Mouse (Mus musculus): ENCODE results near the gene Sgtb. TPM values are rescaled to one million over a fixed set of nuclear protein-coding genes. Genes with fewer than 3 reads are reported as not detected.
A peak's percentile ranks its signal among the peaks of the same experiment; 100 is the strongest.

Gene Sgtb
- polyA plus RNA-seq, 1 experiment = 41.0 TPM

DNA sequence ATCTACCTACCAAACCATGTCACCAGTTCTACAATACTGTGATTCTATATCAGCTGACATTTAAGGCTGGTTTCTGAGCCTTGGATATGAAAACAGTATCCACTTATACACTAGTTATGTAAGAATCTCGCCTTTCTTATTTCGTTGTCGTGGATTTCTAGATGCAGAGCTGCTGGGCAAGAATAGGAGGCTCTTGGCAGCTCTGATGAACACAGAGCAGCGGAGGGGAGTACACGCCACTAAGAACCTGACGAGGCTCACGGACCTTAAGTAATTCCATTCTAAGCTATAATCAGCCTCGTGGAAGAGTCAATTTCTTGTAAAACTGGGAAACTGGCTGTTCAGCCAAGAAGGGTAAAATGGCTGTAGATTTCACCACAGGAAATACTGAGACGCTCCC lies 37.2 kb upstream of the Sgtb start:
- no peak overlapping the region for H3K27ac ChIP-seq (ENCODE audit: insufficient read depth, low read length)
- H3K27me3 ChIP-seq (ENCODE audit: control insufficient read depth, insufficient read depth, low read length) = no peaks in the 10 kb centered on the region
- TF ChIP-seq CTCF (IDR thresholded peaks at IDR 0.05; ENCODE audit: borderline replicate concordance, insufficient read depth, low read depth, low read length) = no peak
- no peak for TF ChIP-seq POLR2A (IDR thresholded peaks at IDR 0.05; ENCODE audit: borderline replicate concordance, insufficient read depth, low read length)
- no peak for DNase-seq
- H3K4me1 ChIP-seq (ENCODE audit: control insufficient read depth, insufficient read depth, low read length) = no peaks in the 10 kb centered on the region
- H3K4me3 ChIP-seq (replicated peaks; ENCODE audit: insufficient read depth, low read depth, low read length) = no peak overlapping the region
- WGBS = 90% methylated on average over 9 of the region's 9 CpGs

DNA sequence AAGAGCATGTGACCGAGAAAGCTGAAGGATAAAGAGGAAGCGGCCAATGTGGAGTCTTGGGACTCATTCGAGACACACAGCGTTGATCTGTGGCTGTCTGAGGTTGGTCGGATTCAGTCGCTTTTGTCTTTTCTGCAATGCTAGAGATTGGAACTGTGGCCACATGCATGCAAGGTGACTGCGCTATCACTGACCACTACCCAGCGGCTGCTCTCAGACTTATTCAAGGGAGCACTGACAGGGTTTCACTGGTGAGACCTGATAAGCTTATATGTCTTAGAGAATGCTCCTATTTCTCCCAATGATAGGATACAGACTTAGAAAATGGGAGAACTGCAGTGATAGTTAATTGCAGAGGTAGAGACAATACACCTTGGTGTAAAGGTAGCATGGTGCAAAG lies 35.3 kb upstream of the Sgtb start:
- 98% methylated on average over 8 of the region's 8 CpGs for WGBS
- H3K4me3 ChIP-seq (replicated peaks; ENCODE audit: insufficient read depth, low read depth, low read length) = no peak overlapping the region
- H3K27ac ChIP-seq (ENCODE audit: insufficient read depth, low read length) = no peak overlapping the region
- no peak for DNase-seq
- TF ChIP-seq POLR2A (IDR thresholded peaks at IDR 0.05; ENCODE audit: borderline replicate concordance, insufficient read depth, low read length) (no peak), CTCF (IDR thresholded peaks at IDR 0.05; ENCODE audit: borderline replicate concordance, insufficient read depth, low read depth, low read length) (no peak)
- no peaks in the 10 kb centered on the region for H3K4me1 ChIP-seq (ENCODE audit: control insufficient read depth, insufficient read depth, low read length)
- no peaks in the 10 kb centered on the region for H3K27me3 ChIP-seq (ENCODE audit: control insufficient read depth, insufficient read depth, low read length)

DNA sequence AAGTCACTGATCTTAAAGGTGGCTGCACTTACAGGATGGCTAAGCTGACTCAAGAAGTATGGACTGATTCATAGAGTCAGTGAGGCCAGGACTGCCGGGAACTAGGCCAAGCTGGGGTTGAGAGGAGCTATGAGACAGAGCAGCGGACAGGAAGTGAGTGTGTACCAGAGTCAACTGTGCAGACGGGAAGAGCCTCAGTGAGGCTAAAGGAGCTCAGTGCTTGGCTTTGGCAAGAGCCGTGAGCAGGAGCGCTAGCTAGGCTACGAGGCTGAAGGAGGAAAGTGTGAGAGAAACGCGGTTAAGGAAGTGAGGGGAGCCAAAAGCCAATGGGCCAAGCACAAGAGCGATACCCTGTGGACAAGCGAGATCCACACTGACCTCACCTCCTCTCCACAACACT lies 34.8 kb upstream of the Sgtb start:
- no peaks in the 10 kb centered on the region for H3K27me3 ChIP-seq (ENCODE audit: control insufficient read depth, insufficient read depth, low read length)
- no peak for DNase-seq
- H3K4me3 ChIP-seq (replicated peaks; ENCODE audit: insufficient read depth, low read depth, low read length) = no peak overlapping the region
- TF ChIP-seq CTCF (IDR thresholded peaks at IDR 0.05; ENCODE audit: borderline replicate concordance, insufficient read depth, low read depth, low read length) (no peak), POLR2A (IDR thresholded peaks at IDR 0.05; ENCODE audit: borderline replicate concordance, insufficient read depth, low read length) (no peak)
- H3K4me1 ChIP-seq (ENCODE audit: control insufficient read depth, insufficient read depth, low read length) = no peaks in the 10 kb centered on the region
- no peak overlapping the region for H3K27ac ChIP-seq (ENCODE audit: insufficient read depth, low read length)
- 82% methylated on average over 10 of the region's 10 CpGs for WGBS

DNA sequence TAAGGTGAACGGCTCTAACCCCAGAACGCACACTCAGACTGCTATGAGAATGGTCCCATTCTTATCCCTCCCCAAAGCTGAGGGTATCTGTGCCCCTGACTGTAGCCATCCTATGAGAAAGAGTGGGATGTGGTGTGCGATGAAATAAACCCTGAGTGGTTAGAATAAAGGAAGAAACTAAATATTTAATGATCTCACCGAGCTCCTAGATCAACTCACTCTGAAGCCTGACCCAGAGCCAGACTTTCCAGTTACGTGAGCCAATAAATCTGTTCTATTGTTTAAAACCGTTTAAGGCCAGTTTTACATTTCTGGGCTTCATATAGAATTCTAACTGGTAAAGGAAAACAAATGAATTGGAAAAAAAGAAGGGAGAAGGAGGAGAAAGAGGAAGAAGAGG lies 32.5 kb upstream of the Sgtb start:
- H3K27me3 ChIP-seq (ENCODE audit: control insufficient read depth, insufficient read depth, low read length) = no peaks in the 10 kb centered on the region
- DNase-seq = no peak
- TF ChIP-seq CTCF (IDR thresholded peaks at IDR 0.05; ENCODE audit: borderline replicate concordance, insufficient read depth, low read depth, low read length) (no peak), POLR2A (IDR thresholded peaks at IDR 0.05; ENCODE audit: borderline replicate concordance, insufficient read depth, low read length) (no peak)
- H3K4me1 ChIP-seq (ENCODE audit: control insufficient read depth, insufficient read depth, low read length) = no peaks in the 10 kb centered on the region
- WGBS = 73% methylated on average over 6 of the region's 6 CpGs
- no peak overlapping the region for H3K4me3 ChIP-seq (replicated peaks; ENCODE audit: insufficient read depth, low read depth, low read length)
- H3K27ac ChIP-seq (ENCODE audit: insufficient read depth, low read length) = no peak overlapping the region

DNA sequence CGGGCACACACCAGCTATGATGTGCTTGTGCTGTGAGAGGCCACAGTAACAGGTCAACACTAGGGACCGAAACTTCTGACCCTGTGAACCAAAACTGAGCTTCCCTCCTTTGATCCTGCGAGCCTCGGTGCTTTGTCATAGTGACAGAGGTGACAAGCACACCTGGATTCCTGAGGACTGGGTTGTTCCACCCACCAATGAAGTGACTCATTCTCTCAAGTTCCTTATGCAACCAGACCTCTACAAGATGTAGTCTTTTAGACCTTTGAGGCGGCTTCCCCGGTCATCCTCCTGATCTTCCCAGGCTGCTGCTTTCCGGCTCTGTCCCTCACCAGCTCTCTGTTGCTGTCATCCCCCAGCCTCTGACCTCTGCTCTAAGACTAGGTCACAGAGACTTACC lies 27.0 kb upstream of the Sgtb start:
- Histone ChIP-seq H3K4me1 (ENCODE audit: control insufficient read depth, insufficient read depth, low read length) (no peaks in the 10 kb centered on the region), H3K27ac (ENCODE audit: insufficient read depth, low read length) (no peak overlapping the region), H3K4me3 (replicated peaks; ENCODE audit: insufficient read depth, low read depth, low read length) (no peak overlapping the region), H3K27me3 (ENCODE audit: control insufficient read depth, insufficient read depth, low read length) (no peaks in the 10 kb centered on the region)
- TF ChIP-seq POLR2A (IDR thresholded peaks at IDR 0.05; ENCODE audit: borderline replicate concordance, insufficient read depth, low read length) (no peak), CTCF (IDR thresholded peaks at IDR 0.05; ENCODE audit: borderline replicate concordance, insufficient read depth, low read depth, low read length) (no peak)
- 96% methylated on average over 7 of the region's 7 CpGs for WGBS
- no peak for DNase-seq

DNA sequence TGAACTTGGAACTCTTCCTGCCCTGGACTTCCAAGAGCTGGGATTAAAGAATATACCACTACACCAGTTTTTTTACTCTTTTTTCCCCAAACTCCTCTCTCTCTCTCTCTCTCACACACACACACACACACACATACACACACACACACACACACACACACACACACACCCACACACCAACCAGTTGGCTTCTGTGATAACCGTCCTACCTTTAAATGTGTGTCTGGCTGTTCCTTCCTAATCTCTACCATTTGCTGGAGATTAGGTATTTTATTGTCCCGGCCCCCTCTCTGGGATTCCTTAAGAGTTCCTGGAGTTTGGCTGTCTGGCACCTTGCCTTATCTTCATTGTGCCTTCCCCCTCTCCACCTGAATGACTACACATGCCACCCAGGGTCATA lies 24.9 kb upstream of the Sgtb start:
- TF ChIP-seq POLR2A (IDR thresholded peaks at IDR 0.05; ENCODE audit: borderline replicate concordance, insufficient read depth, low read length) (no peak), CTCF (IDR thresholded peaks at IDR 0.05; ENCODE audit: borderline replicate concordance, insufficient read depth, low read depth, low read length) (no peak)
- no peak for DNase-seq
- Histone ChIP-seq H3K27me3 (ENCODE audit: control insufficient read depth, insufficient read depth, low read length) (no peaks in the 10 kb centered on the region), H3K4me3 (replicated peaks; ENCODE audit: insufficient read depth, low read depth, low read length) (no peak overlapping the region), H3K27ac (ENCODE audit: insufficient read depth, low read length) (no peak overlapping the region), H3K4me1 (ENCODE audit: control insufficient read depth, insufficient read depth, low read length) (no peaks in the 10 kb centered on the region)
- WGBS = 80% methylated on average over 2 of the region's 2 CpGs

DNA sequence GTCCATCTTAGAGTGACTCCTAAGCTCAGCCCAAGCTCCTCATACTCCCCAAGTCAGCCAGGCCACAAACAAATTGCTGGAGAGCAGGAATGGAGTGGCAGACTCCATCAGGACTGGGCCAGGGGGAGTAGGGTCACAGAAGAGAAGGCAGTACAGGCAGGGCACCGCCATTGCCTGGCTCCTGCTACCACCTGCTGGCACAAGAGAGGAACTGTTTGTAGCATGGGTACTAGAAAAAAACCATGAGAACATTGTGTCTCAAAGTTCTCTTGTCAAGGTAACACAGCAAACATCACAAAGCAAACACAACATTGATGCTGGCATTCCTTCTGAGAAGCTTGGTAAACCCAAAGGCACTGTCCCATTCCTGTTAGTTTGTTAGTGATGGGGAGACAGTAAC lies 20.2 kb upstream of the Sgtb start:
- H3K4me1 ChIP-seq (ENCODE audit: control insufficient read depth, insufficient read depth, low read length) = no peaks in the 10 kb centered on the region
- H3K27ac ChIP-seq (ENCODE audit: insufficient read depth, low read length) = no peak overlapping the region
- TF ChIP-seq POLR2A (IDR thresholded peaks at IDR 0.05; ENCODE audit: borderline replicate concordance, insufficient read depth, low read length) = no peak
- TF ChIP-seq CTCF (IDR thresholded peaks at IDR 0.05; ENCODE audit: borderline replicate concordance, insufficient read depth, low read depth, low read length) = peak; percentile 69
- H3K4me3 ChIP-seq (replicated peaks; ENCODE audit: insufficient read depth, low read depth, low read length) = no peak overlapping the region
- peak; percentile 20 to 29 for DNase-seq
- H3K27me3 ChIP-seq (ENCODE audit: control insufficient read depth, insufficient read depth, low read length) = no peaks in the 10 kb centered on the region
- 18% methylated on average over 1 of the region's 1 CpGs for WGBS

DNA sequence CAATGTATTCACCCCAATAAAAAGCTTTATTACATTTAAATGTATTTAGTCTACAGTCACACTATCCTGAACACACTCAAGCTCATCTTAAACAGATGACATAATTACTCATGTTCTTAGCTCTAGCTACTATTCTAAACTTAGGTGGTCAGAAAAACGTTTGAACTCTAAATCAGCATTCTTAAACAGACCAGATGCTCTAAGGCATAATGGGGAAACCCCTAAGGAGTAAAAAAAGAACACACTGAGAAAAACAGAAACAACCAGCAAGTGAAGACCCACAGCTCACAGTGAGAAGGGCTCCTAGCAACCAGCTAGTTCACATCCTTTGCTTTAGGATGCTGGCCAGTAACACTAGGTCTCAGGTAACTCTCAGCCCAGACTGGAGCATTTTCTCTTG lies 17.8 kb upstream of the Sgtb start:
- Histone ChIP-seq H3K27me3 (ENCODE audit: control insufficient read depth, insufficient read depth, low read length) (no peaks in the 10 kb centered on the region), H3K4me3 (replicated peaks; ENCODE audit: insufficient read depth, low read depth, low read length) (no peak overlapping the region), H3K4me1 (ENCODE audit: control insufficient read depth, insufficient read depth, low read length) (no peaks in the 10 kb centered on the region), H3K27ac (ENCODE audit: insufficient read depth, low read length) (no peak overlapping the region)
- TF ChIP-seq POLR2A (IDR thresholded peaks at IDR 0.05; ENCODE audit: borderline replicate concordance, insufficient read depth, low read length) (no peak), CTCF (IDR thresholded peaks at IDR 0.05; ENCODE audit: borderline replicate concordance, insufficient read depth, low read depth, low read length) (no peak)
- WGBS = 10% methylated on average over 1 of the region's 1 CpGs
- DNase-seq = no peak
